Mouse (Mus musculus): ENCODE data around the gene Tspo2. TPM values are rescaled to one million over a fixed set of nuclear protein-coding genes. Genes with fewer than 3 reads are reported as not detected.

The Tspo2 gene
- 39.3 and 49.6 TPM in 2 replicates for polyA plus RNA-seq (2012)

GRCm38 (mm10) chr17:48451353-48451675 is at the start of gene Tspo2:
Gene Tspo2 (minus strand): TSS chr17:48451522.

GRCm38 (mm10) chr17:48454688-48455087 is 3.4 kb upstream of the Tspo2 start, which contains the start of gene Unc5cl:
Gene Unc5cl (plus strand): TSS chr17:48454901.

GRCm38 (mm10) chr17:48432158-48432980 is 19.0 kb downstream of the Tspo2 start, which contains the start of gene Apobec2:
Gene Apobec2 (minus strand): TSS chr17:48432930.

GRCm38 (mm10) chr17:48409380-48410298 is 41.7 kb downstream of the Tspo2 start, which contains the start of the genes Nfya and Oard1:
Gene Nfya (minus strand): TSS chr17:48409906.
Gene Oard1 (plus strand): TSS chr17:48410014.

Other genes starting within 250 kb of the Tspo2 start
- 1.00 and 1.9 TPM in 2 replicates for gene Trem1, start 218.8 kb downstream of the Tspo2 start, polyA plus RNA-seq (2012)
- gene Trem3, start 203.7 kb downstream of the Tspo2 start, polyA plus RNA-seq (2012): 8.8 and 15.1 TPM in 2 replicates
- gene Treml4, start 187.2 kb downstream of the Tspo2 start, polyA plus RNA-seq (2012): 0.12 and 0.14 TPM in 2 replicates
- gene Treml2, start 152.0 kb downstream of the Tspo2 start, polyA plus RNA-seq (2012): 19.0 and 27.0 TPM in 2 replicates
- gene B430306N03Rik, start 135.4 kb downstream of the Tspo2 start, polyA plus RNA-seq (2012): 1.5 and 2.0 TPM in 2 replicates
- gene Trem2, start 105.1 kb downstream of the Tspo2 start, polyA plus RNA-seq (2012): 3.6 and 9.1 TPM in 2 replicates
- gene Treml1, start 91.6 kb downstream of the Tspo2 start, polyA plus RNA-seq (2012): 6.8 and 11.2 TPM in 2 replicates
- gene Nfya, start 41.6 kb downstream of the Tspo2 start, polyA plus RNA-seq (2012): 44.0 and 49.3 TPM in 2 replicates
- 3.8 and 4.7 TPM in 2 replicates for gene Oard1, start 41.5 kb downstream of the Tspo2 start, polyA plus RNA-seq (2012)
- 0.04 TPM in 1 of 2 replicates, not detected in the other for gene Apobec2, start 18.6 kb downstream of the Tspo2 start, polyA plus RNA-seq (2012)
- gene Unc5cl, start 3.4 kb upstream of the Tspo2 start, polyA plus RNA-seq (2012): 0.68 and 0.70 TPM in 2 replicates